Mouse (Mus musculus) lung, embryonic 16.5 days (tissue): Measurements from ENCODE around the gene Vmn2r7. TPM values are rescaled to one million over a fixed set of nuclear protein-coding genes. Genes with fewer than 3 reads are reported as not detected.
"Not testable (repeated sequence)": the region's sequence is repeated elsewhere in the genome, so short reads cannot be mapped to it uniquely, and the experiment has no call there.

Source experiments
- ATAC-seq: fragments of 200-750 bp; cut with Nextera tagmentation; 2 replicates; pipeline ENCODE4 v1.8.0; 2017; ENCODE audit warnings: low read depth, mild to moderate bottlenecking, moderate library complexity
- H3K27ac ChIP-seq: fragments of 300-500 bp; sonication (generic); 2 replicates; pipeline ENCODE4 v1.5.1; 2014; ENCODE audit warnings: mild to moderate bottlenecking, control low read depth, low read length
- H3K27me3 ChIP-seq: fragments of 300-500 bp; sonication (generic); 2 replicates; pipeline ENCODE4 v1.6.1; 2014; ENCODE audit warnings: low read depth, low read length, mixed read lengths; ENCODE audit not compliant: control insufficient read depth, insufficient read depth
- H3K36me3 ChIP-seq: fragments of 300-500 bp; sonication (generic); 2 replicates; pipeline ENCODE4 v1.6.1; 2014; ENCODE audit warnings: low read length; ENCODE audit not compliant: control insufficient read depth, insufficient read depth
- H3K4me1 ChIP-seq: fragments of 300-500 bp; sonication (generic); replicated peaks from 2 replicates; pipeline ENCODE4 v1.6.1; 2014; ENCODE audit warnings: low read length, mixed read lengths; ENCODE audit not compliant: control insufficient read depth, insufficient read depth
- H3K4me2 ChIP-seq: fragments of 300-500 bp; sonication (generic); 2 replicates; pipeline ENCODE4 v1.6.1; 2014; ENCODE audit warnings: low read depth, low read length, control low read depth
- H3K4me3 ChIP-seq: fragments of 300-500 bp; sonication (generic); 2 replicates; pipeline ENCODE4 v1.5.1; 2014; ENCODE audit warnings: mild to moderate bottlenecking, low read length, control low read depth
- H3K9ac ChIP-seq: fragments of 300-500 bp; sonication (generic); 2 replicates; pipeline ENCODE4 v1.6.1; 2014; ENCODE audit warnings: low read length, control low read depth
- H3K9me3 ChIP-seq: fragments of 300-500 bp; sonication (generic); 2 replicates; pipeline ENCODE4 v1.6.1; 2016; ENCODE audit warnings: low read length; ENCODE audit not compliant: control insufficient read depth
- WGBS: fragments of 180-500 bp; shearing (Covaris S2); extraction: QIAGEN DNeasy Blood & Tissue Kit; methylation state at CpG from one replicate; pipeline ENCODE4 v1.1.7; 2014; 5-methylcytosine and 5-hydroxymethylcytosine counted together
- polyA plus RNA-seq: library from polyadenylated mRNA; unstranded; fragments of >200 nt; fragmentation: Nextera tagmentation; extraction: Ambion mirVana; gene quantifications from 2 replicates; pipeline ENCODE4 v1.2.1, GENCODE M21; 2015

The Vmn2r7 gene
- polyA plus RNA-seq, 1 experiment from 2014 or later: not detected

GRCm38 (mm10) chr3:64782901-64783300 lies 61.7 kb downstream of the Vmn2r7 start:
- H3K9ac ChIP-seq: no peak overlapping the region
- H3K4me1 ChIP-seq: no peaks in the 10 kb centered on the region
- H3K4me2 ChIP-seq: no peak overlapping the region
- no peaks in the 10 kb centered on the region for H3K27me3 ChIP-seq
- ATAC-seq: no peak
- H3K9me3 ChIP-seq: no peaks in the 10 kb centered on the region
- H3K27ac ChIP-seq: no peak overlapping the region
- H3K36me3 ChIP-seq: no peaks in the 10 kb centered on the region
- WGBS: 89% methylated on average over 1 of the region's 1 CpGs
- H3K4me3 ChIP-seq: no peak overlapping the region

- H3K27ac ChIP-seq: no peak overlapping the region
- H3K4me1 ChIP-seq: no peaks in the 10 kb centered on the region
- no peaks in the 10 kb centered on the region for H3K27me3 ChIP-seq
- no peaks in the 10 kb centered on the region for H3K36me3 ChIP-seq
- H3K9me3 ChIP-seq: no peaks in the 10 kb centered on the region
- no peak overlapping the region for H3K9ac ChIP-seq
- no peak overlapping the region for H3K4me2 ChIP-seq
- 63% methylated on average over 1 of the region's 1 CpGs for WGBS
- ATAC-seq: no peak
- H3K4me3 ChIP-seq: no peak overlapping the region
These were observed 72.4 kb downstream of the Vmn2r7 start for GRCm38 (mm10) chr3:64772132-64772531.

GRCm38 (mm10) chr3:64756145-64756544 lies 88.4 kb downstream of the Vmn2r7 start:
- Histone ChIP-seq H3K9me3 (no peaks in the 10 kb centered on the region), H3K27ac (no peak overlapping the region), H3K9ac (no peak overlapping the region), H3K4me3 (no peak overlapping the region), H3K27me3 (no peaks in the 10 kb centered on the region), H3K4me2 (no peak overlapping the region), H3K4me1 (no peaks in the 10 kb centered on the region), H3K36me3 (no peaks in the 10 kb centered on the region)
- WGBS: 74% methylated on average over 2 of the region's 2 CpGs
- ATAC-seq: no peak

GRCm38 (mm10) chr3:64727187-64727970 lies 117.2 kb downstream of the Vmn2r7 start:
- 68% methylated on average over 3 of the region's 3 CpGs for WGBS
- H3K36me3 ChIP-seq, H3K27me3 ChIP-seq, ATAC-seq, H3K9ac ChIP-seq, H3K9me3 ChIP-seq, H3K4me2 ChIP-seq, H3K4me1 ChIP-seq, H3K4me3 ChIP-seq, H3K27ac ChIP-seq: not testable (repeated sequence)

GRCm38 (mm10) chr3:64725736-64726135 lies 118.8 kb downstream of the Vmn2r7 start:
- H3K9ac ChIP-seq, H3K4me3 ChIP-seq, H3K36me3 ChIP-seq, H3K9me3 ChIP-seq, H3K27ac ChIP-seq, H3K4me1 ChIP-seq, H3K27me3 ChIP-seq, H3K4me2 ChIP-seq: not testable (repeated sequence)
- ATAC-seq: peak; percentile 65; the same call in 1 of the 2 replicates
- WGBS: 39% methylated on average over 1 of the region's 1 CpGs

- not testable (repeated sequence) for H3K9me3 ChIP-seq, H3K4me1 ChIP-seq, H3K4me2 ChIP-seq, H3K27ac ChIP-seq, H3K9ac ChIP-seq, H3K4me3 ChIP-seq, H3K27me3 ChIP-seq, H3K36me3 ChIP-seq
- peak; percentile 81 for ATAC-seq
- 56% methylated on average over 1 of the region's 1 CpGs for WGBS
These were observed 168.5 kb downstream of the Vmn2r7 start for GRCm38 (mm10) chr3:64676069-64676468.
